In the genomic region with DNA sequence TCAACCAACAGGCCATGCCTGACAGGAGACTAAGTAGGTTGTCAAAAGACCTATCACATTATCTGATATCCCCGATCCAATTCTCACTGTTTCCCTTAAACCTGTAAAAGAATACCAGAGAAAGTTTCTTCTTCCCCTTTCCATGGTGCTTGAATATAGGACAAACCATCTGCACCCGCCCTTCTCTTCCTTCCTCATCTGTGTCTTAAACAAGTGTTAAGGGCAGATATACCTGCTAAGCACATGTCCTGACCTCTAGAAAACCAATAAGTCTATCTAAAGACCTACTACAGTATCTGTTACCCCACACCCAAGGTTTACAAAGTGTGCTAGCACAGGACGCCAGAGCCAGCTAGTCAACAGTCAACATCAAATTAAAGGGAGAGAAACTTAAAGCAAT, we compare ENCODE assay signal across 48 mouse cellular contexts. TPM values are rescaled to one million over a fixed set of nuclear protein-coding genes. Genes with fewer than 3 reads are reported as not detected.
"Had no signal": no experiment of that assay in that cellular context is flagged by ENCODE, and none has a peak within 500 bp of the region (broad histone marks: within the 10 kb centered on the region; RNA-seq: fewer than 3 reads in every experiment).

No protein-coding gene starts in this region.

- H3K9ac ChIP-seq: limb, embryonic 12.5 days; limb, embryonic 13.5 days; limb, embryonic 15.5 days; liver, embryonic 12.5 days; liver, embryonic 13.5 days; liver, embryonic 14.5 days; liver, embryonic 15.5 days; liver, postnatal 0 days; lung, embryonic 14.5 days; lung, embryonic 15.5 days; midbrain, embryonic 12.5 days; midbrain, embryonic 13.5 days; midbrain, embryonic 15.5 days; neural tube, embryonic 12.5 days had no signal

- H3K27ac ChIP-seq: limb, embryonic 10.5 days; limb, embryonic 12.5 days; limb, embryonic 13.5 days; limb, embryonic 15.5 days; liver, embryonic 12.5 days; liver, embryonic 13.5 days; liver, embryonic 14.5 days; liver, embryonic 15.5 days; lung, embryonic 15.5 days; macrophage; midbrain, embryonic 10.5 days; midbrain, embryonic 12.5 days; midbrain, embryonic 13.5 days; midbrain, embryonic 15.5 days; neural tube, embryonic 12.5 days had no signal

- H3K27me3 ChIP-seq: limb, embryonic 12.5 days; limb, embryonic 13.5 days; limb, embryonic 15.5 days; liver, embryonic 12.5 days; liver, embryonic 13.5 days; liver, embryonic 15.5 days; lung, embryonic 15.5 days; megakaryocyte, embryonic 14.5 days; midbrain, embryonic 12.5 days; midbrain, embryonic 13.5 days; midbrain, embryonic 15.5 days; neural tube, embryonic 12.5 days had no signal

- H3K4me1 ChIP-seq: limb, embryonic 10.5 days; limb, embryonic 12.5 days; limb, embryonic 13.5 days; limb, embryonic 15.5 days; liver, embryonic 12.5 days; liver, embryonic 13.5 days; liver, embryonic 15.5 days; lung, embryonic 15.5 days; megakaryocyte, embryonic 14.5 days; midbrain, embryonic 12.5 days; midbrain, embryonic 13.5 days; midbrain, embryonic 15.5 days; neural tube, embryonic 12.5 days had no signal

- H3K4me3 ChIP-seq: limb, embryonic 10.5 days; limb, embryonic 12.5 days; limb, embryonic 13.5 days; limb, embryonic 15.5 days; liver, embryonic 12.5 days; liver, embryonic 13.5 days; liver, embryonic 15.5 days; lung, embryonic 15.5 days; megakaryocyte, embryonic 14.5 days; midbrain, embryonic 10.5 days; midbrain, embryonic 12.5 days; midbrain, embryonic 13.5 days; midbrain, embryonic 15.5 days; myocyte; neural tube, embryonic 12.5 days had no signal

- ATAC-seq: liver, embryonic 12.5 days; liver, postnatal 0 days; lung, postnatal 0 days; midbrain, embryonic 13.5 days; midbrain, embryonic 15.5 days; midbrain, embryonic 16.5 days had no signal

- H3K36me3 ChIP-seq: limb, embryonic 10.5 days; limb, embryonic 12.5 days; limb, embryonic 13.5 days; limb, embryonic 15.5 days; liver, embryonic 12.5 days; liver, embryonic 13.5 days; liver, embryonic 15.5 days; lung, embryonic 15.5 days; midbrain, embryonic 10.5 days; midbrain, embryonic 12.5 days; midbrain, embryonic 13.5 days; midbrain, embryonic 15.5 days; neural tube, embryonic 12.5 days had no signal

- H3K9me3 ChIP-seq: limb, embryonic 10.5 days; limb, embryonic 12.5 days; limb, embryonic 13.5 days; limb, embryonic 15.5 days; liver, embryonic 12.5 days; liver, embryonic 13.5 days; liver, embryonic 15.5 days; lung, embryonic 15.5 days; megakaryocyte, embryonic 14.5 days; midbrain, embryonic 10.5 days; midbrain, embryonic 12.5 days; midbrain, embryonic 13.5 days; midbrain, embryonic 15.5 days; neural tube, embryonic 12.5 days had no signal

- DNase-seq: left cerebral cortex, postnatal 4 days; liver; liver, embryonic 13.5 days; liver, postnatal 0 days; lung, adult 18-20 months; lung, adult 2 months; lung, embryonic 14.5 days; lung, postnatal 10 days; lung, postnatal 14 days; lung, postnatal 36 days; lung, postnatal 4 days; midbrain, embryonic 14.5 days had no signal

- H3K4me2 ChIP-seq: limb, embryonic 12.5 days; limb, embryonic 13.5 days; limb, embryonic 15.5 days; liver, embryonic 11.5 days; liver, embryonic 12.5 days; liver, embryonic 13.5 days; liver, embryonic 15.5 days; lung, embryonic 14.5 days; lung, embryonic 15.5 days; midbrain, embryonic 11.5 days; midbrain, embryonic 12.5 days; midbrain, embryonic 13.5 days; midbrain, embryonic 15.5 days; neural tube, embryonic 12.5 days had no signal

RNA-seq across cellular contexts. Expression of a gene that starts 26.4 kb away (rescaled TPM):
- total RNA-seq: left cerebral cortex, adult 8-10 months; left cerebral cortex, postnatal 10 days; left cerebral cortex, postnatal 14 days; left cerebral cortex, postnatal 25 days; left cerebral cortex, postnatal 36 days; left cerebral cortex, postnatal 4 days; liver, adult 2 months; megakaryocyte progenitor cell, adult 5-6 weeks; megakaryocyte, adult 5-6 weeks; megakaryocyte-erythroid progenitor cell, adult 5-6 weeks; midbrain, postnatal 0 days; monocyte, adult 5-6 weeks had no signal
- polyA plus RNA-seq: limb, embryonic 10.5 days; limb, embryonic 11.5 days; limb, embryonic 12.5 days; limb, embryonic 13.5 days; limb, embryonic 14.5 days; limb, embryonic 15.5 days; liver, adult 2 months; liver, embryonic 11.5 days; liver, embryonic 12.5 days; liver, embryonic 13.5 days; liver, embryonic 14.5 days; liver, embryonic 15.5 days; liver, embryonic 16.5 days; liver, postnatal 0 days; lung, adult 2 months; lung, embryonic 14.5 days; lung, embryonic 15.5 days; lung, embryonic 16.5 days; lung, postnatal 0 days; macrophage; midbrain, embryonic 10.5 days; midbrain, embryonic 11.5 days; midbrain, embryonic 12.5 days; midbrain, embryonic 13.5 days; midbrain, embryonic 14.5 days; midbrain, embryonic 15.5 days; midbrain, embryonic 16.5 days; midbrain, postnatal 0 days; myocyte; neural tube, embryonic 11.5 days; neural tube, embryonic 12.5 days had no signal

RNA-seq across cellular contexts. Expression of a gene that starts 26.5 kb away (rescaled TPM):
- total RNA-seq: left cerebral cortex, adult 8-10 months; left cerebral cortex, postnatal 10 days; left cerebral cortex, postnatal 14 days; left cerebral cortex, postnatal 25 days; left cerebral cortex, postnatal 36 days; left cerebral cortex, postnatal 4 days; liver, adult 2 months; megakaryocyte progenitor cell, adult 5-6 weeks; megakaryocyte, adult 5-6 weeks; megakaryocyte-erythroid progenitor cell, adult 5-6 weeks; midbrain, postnatal 0 days; monocyte, adult 5-6 weeks had no signal
- polyA plus RNA-seq: limb, embryonic 10.5 days; limb, embryonic 11.5 days; limb, embryonic 12.5 days; limb, embryonic 13.5 days; limb, embryonic 14.5 days; limb, embryonic 15.5 days; liver, adult 2 months; liver, embryonic 11.5 days; liver, embryonic 12.5 days; liver, embryonic 13.5 days; liver, embryonic 14.5 days; liver, embryonic 15.5 days; liver, embryonic 16.5 days; liver, postnatal 0 days; lung, adult 2 months; lung, embryonic 14.5 days; lung, embryonic 15.5 days; lung, embryonic 16.5 days; lung, postnatal 0 days; macrophage; midbrain, embryonic 10.5 days; midbrain, embryonic 11.5 days; midbrain, embryonic 12.5 days; midbrain, embryonic 13.5 days; midbrain, embryonic 14.5 days; midbrain, embryonic 15.5 days; midbrain, embryonic 16.5 days; midbrain, postnatal 0 days; myocyte; neural tube, embryonic 11.5 days; neural tube, embryonic 12.5 days had no signal

RNA-seq across cellular contexts. Expression of a gene that starts 41.1 kb away (rescaled TPM):
- total RNA-seq: left cerebral cortex, adult 8-10 months; left cerebral cortex, postnatal 10 days; left cerebral cortex, postnatal 14 days; left cerebral cortex, postnatal 25 days; left cerebral cortex, postnatal 36 days; left cerebral cortex, postnatal 4 days; liver, adult 2 months; megakaryocyte progenitor cell, adult 5-6 weeks; megakaryocyte, adult 5-6 weeks; megakaryocyte-erythroid progenitor cell, adult 5-6 weeks; midbrain, postnatal 0 days; monocyte, adult 5-6 weeks had no signal
- polyA plus RNA-seq: limb, embryonic 10.5 days; limb, embryonic 11.5 days; limb, embryonic 12.5 days; limb, embryonic 13.5 days; limb, embryonic 14.5 days; limb, embryonic 15.5 days; liver, adult 2 months; liver, embryonic 11.5 days; liver, embryonic 12.5 days; liver, embryonic 13.5 days; liver, embryonic 14.5 days; liver, embryonic 15.5 days; liver, embryonic 16.5 days; liver, postnatal 0 days; lung, adult 2 months; lung, embryonic 14.5 days; lung, embryonic 15.5 days; lung, embryonic 16.5 days; lung, postnatal 0 days; macrophage; midbrain, embryonic 10.5 days; midbrain, embryonic 11.5 days; midbrain, embryonic 12.5 days; midbrain, embryonic 13.5 days; midbrain, embryonic 14.5 days; midbrain, embryonic 15.5 days; midbrain, embryonic 16.5 days; midbrain, postnatal 0 days; myocyte; neural tube, embryonic 11.5 days; neural tube, embryonic 12.5 days had no signal

RNA-seq across cellular contexts. Expression of a gene that starts 46.5 kb away (rescaled TPM):
- total RNA-seq: left cerebral cortex, adult 8-10 months; left cerebral cortex, postnatal 10 days; left cerebral cortex, postnatal 14 days; left cerebral cortex, postnatal 25 days; left cerebral cortex, postnatal 36 days; left cerebral cortex, postnatal 4 days; liver, adult 2 months; megakaryocyte progenitor cell, adult 5-6 weeks; megakaryocyte, adult 5-6 weeks; megakaryocyte-erythroid progenitor cell, adult 5-6 weeks; midbrain, postnatal 0 days; monocyte, adult 5-6 weeks had no signal
- polyA plus RNA-seq: limb, embryonic 10.5 days; limb, embryonic 11.5 days; limb, embryonic 12.5 days; limb, embryonic 13.5 days; limb, embryonic 14.5 days; limb, embryonic 15.5 days; liver, adult 2 months; liver, embryonic 11.5 days; liver, embryonic 12.5 days; liver, embryonic 13.5 days; liver, embryonic 14.5 days; liver, embryonic 15.5 days; liver, embryonic 16.5 days; liver, postnatal 0 days; lung, adult 2 months; lung, embryonic 14.5 days; lung, embryonic 15.5 days; lung, embryonic 16.5 days; lung, postnatal 0 days; macrophage; midbrain, embryonic 10.5 days; midbrain, embryonic 11.5 days; midbrain, embryonic 12.5 days; midbrain, embryonic 13.5 days; midbrain, embryonic 14.5 days; midbrain, embryonic 15.5 days; midbrain, embryonic 16.5 days; midbrain, postnatal 0 days; myocyte; neural tube, embryonic 11.5 days; neural tube, embryonic 12.5 days had no signal
